Mouse (Mus musculus): Measurements from ENCODE around the gene Myadm.

- TF ChIP-seq GATA1 (IDR thresholded peaks at IDR 0.05; ENCODE audit: low read length) = no peak
- no peak for TF ChIP-seq TAL1 (IDR thresholded peaks at IDR 0.05; ENCODE audit: low read length)
These were observed 11.2 kb downstream of the Myadm start for GRCm38 (mm10) chr7:3299941-3300617.
